Mouse (Mus musculus) midbrain, embryonic 14.5 days (tissue): ENCODE data around the gene Tmem204. TPM values are rescaled to one million over a fixed set of nuclear protein-coding genes. Genes with fewer than 3 reads are reported as not detected.

ENCODE experiments used
- ATAC-seq: fragments of 200-750 bp; cut with Nextera tagmentation; 2 replicates; pipeline ENCODE4 v1.8.0; 2017; ENCODE audit warnings: moderate number of reproducible peaks, moderate library complexity; ENCODE audit not compliant: low FRiP score, low TSS enrichment
- DNase-seq: peaks from one replicate; pipeline ENCODE4 v3.0.0-alpha.2; 2015
- H3K27ac ChIP-seq: fragments of 300-500 bp; sonication (generic); replicated peaks from 2 replicates; pipeline ENCODE4 v1.5.1; 2014; ENCODE audit warnings: mild to moderate bottlenecking, low read depth, low read length, moderate library complexity
- H3K27me3 ChIP-seq: fragments of 300-500 bp; sonication (generic); 2 replicates; pipeline ENCODE4 v1.6.1; 2014; ENCODE audit warnings: low read length, control low read depth, mixed read lengths; ENCODE audit not compliant: control insufficient read depth, insufficient read depth
- H3K36me3 ChIP-seq: fragments of 300-500 bp; sonication (generic); 2 replicates; pipeline ENCODE4 v1.6.1; 2014; ENCODE audit warnings: low read length, control low read depth; ENCODE audit not compliant: control insufficient read depth, insufficient read depth
- H3K4me1 ChIP-seq: fragments of 300-500 bp; sonication (generic); 2 replicates; pipeline ENCODE4 v1.6.1; 2014; ENCODE audit warnings: mild to moderate bottlenecking, antibody characterized with exemption, low read length, control low read depth; ENCODE audit not compliant: control insufficient read depth, insufficient read depth
- H3K4me2 ChIP-seq: fragments of 300-500 bp; sonication (generic); 2 replicates; pipeline ENCODE4 v1.6.1; 2014; ENCODE audit warnings: mild to moderate bottlenecking, low read length, moderate library complexity
- H3K4me3 ChIP-seq: fragments of 300-500 bp; sonication (generic); replicated peaks from 2 replicates; pipeline ENCODE4 v1.5.1; 2014; ENCODE audit warnings: low read depth, low read length
- H3K9ac ChIP-seq: fragments of 300-500 bp; sonication (generic); replicated peaks from 2 replicates; pipeline ENCODE4 v1.6.1; 2014; ENCODE audit warnings: mild to moderate bottlenecking, low read length, moderate library complexity
- H3K9me3 ChIP-seq: fragments of 300-500 bp; sonication (generic); 2 replicates; pipeline ENCODE4 v1.6.1; 2016; ENCODE audit warnings: low read length, control low read depth, mixed read lengths; ENCODE audit not compliant: control insufficient read depth
- WGBS: fragments of 180-500 bp; shearing (Covaris S2); extraction: QIAGEN DNeasy Blood & Tissue Kit; methylation state at CpG from one replicate; pipeline ENCODE4 v1.1.7; 2014; 5-methylcytosine and 5-hydroxymethylcytosine counted together
- polyA plus RNA-seq: library from polyadenylated mRNA; unstranded; fragments of >200 nt; fragmentation: Nextera tagmentation; extraction: Ambion mirVana; gene quantifications from 2 replicates; pipeline ENCODE4 v1.2.1, GENCODE M21; 2014

The Tmem204 gene
- polyA plus RNA-seq, 1 experiment from 2014 or later = 10.8 TPM

- H3K9me3 ChIP-seq = no peaks in the 10 kb centered on the region
- peak within 1 kb of the TSS; percentile 81 for H3K27ac ChIP-seq
- peak within 1 kb of the TSS; percentile 90 for H3K9ac ChIP-seq
- peak; percentile 100 for DNase-seq
- peaks cover 17% of the 10 kb centered on the region for H3K36me3 ChIP-seq
- peak within 1 kb of the TSS; percentile 97 for H3K4me3 ChIP-seq
- peak within 1 kb of the TSS; percentile 99 for H3K4me2 ChIP-seq
- peaks cover 13% of the 10 kb centered on the region for H3K4me1 ChIP-seq
- peak; percentile 99 for ATAC-seq
- under 1% methylated on average over 62 of the region's 62 CpGs for WGBS
- H3K27me3 ChIP-seq = no peaks in the 10 kb centered on the region
Measured at GRCm38 (mm10) chr17:25015655-25016291, 67.6 kb downstream of the Tmem204 start, which contains the start of the genes Cramp1l and Ift140. Gene Cramp1l, minus strand, starts transcription at chr17:25015788. Gene Ift140, plus strand, starts transcription at chr17:25016085.

- ATAC-seq (no peak), DNase-seq (peak; percentile 47)
Measured at GRCm38 (mm10) chr17:25014841-25015570, 68.4 kb downstream of the Tmem204 start.

GRCm38 (mm10) chr17:25013606-25014501 lies 69.5 kb downstream of the Tmem204 start:
- peak; percentile 29 for DNase-seq

More at GRCm38 (mm10) chr17:25014841-25015570, 68.4 kb downstream of the Tmem204 start:
- peaks cover 13% of the 10 kb centered on the region for H3K4me1 ChIP-seq
- under 1% methylated on average over 39 of the region's 39 CpGs for WGBS
- H3K36me3 ChIP-seq = peaks cover 20% of the 10 kb centered on the region
- H3K27me3 ChIP-seq = no peaks in the 10 kb centered on the region
- H3K4me2 ChIP-seq = peak overlapping the region; percentile 99
- H3K27ac ChIP-seq = peak overlapping the region; percentile 81
- H3K9me3 ChIP-seq = no peaks in the 10 kb centered on the region
- peak overlapping the region; percentile 97 for H3K4me3 ChIP-seq
- H3K9ac ChIP-seq = peak overlapping the region; percentile 90

More at GRCm38 (mm10) chr17:25013606-25014501, 69.5 kb downstream of the Tmem204 start:
- peak overlapping the region; percentile 90 for H3K9ac ChIP-seq
- peak overlapping the region; percentile 97 for H3K4me3 ChIP-seq
- peaks cover 29% of the 10 kb centered on the region for H3K36me3 ChIP-seq
- H3K9me3 ChIP-seq = no peaks in the 10 kb centered on the region
- peak overlapping the region; percentile 68 for H3K27ac ChIP-seq
- under 1% methylated on average over 79 of the region's 81 CpGs for WGBS
- ATAC-seq = no peak
- no peaks in the 10 kb centered on the region for H3K27me3 ChIP-seq
- peaks cover 13% of the 10 kb centered on the region for H3K4me1 ChIP-seq
- peak overlapping the region; percentile 99 for H3K4me2 ChIP-seq

Other genes with a start within 250 kb of the Tmem204 start
- 55.4 and 71.0 TPM in 2 replicates for gene Hagh, start 243.4 kb downstream of the Tmem204 start, polyA plus RNA-seq
- gene Fahd1, start 233.2 kb downstream of the Tmem204 start, polyA plus RNA-seq = 18.0 and 18.9 TPM in 2 replicates
- gene Igfals, start 217.6 kb downstream of the Tmem204 start, polyA plus RNA-seq = 0.18 TPM in 1 of 2 replicates, not detected in the other
- gene Nubp2, start 197.2 kb downstream of the Tmem204 start, polyA plus RNA-seq = 70.4 and 73.3 TPM in 2 replicates
- 77.3 and 93.2 TPM in 2 replicates for gene Spsb3, start 196.9 kb downstream of the Tmem204 start, polyA plus RNA-seq
- 21.6 and 26.9 TPM in 2 replicates for gene Eme2, start 188.5 kb downstream of the Tmem204 start, polyA plus RNA-seq
- 74.7 and 86.7 TPM in 2 replicates for gene Mrps34, start 188.5 kb downstream of the Tmem204 start, polyA plus RNA-seq
- gene Nme3, start 187.1 kb downstream of the Tmem204 start, polyA plus RNA-seq = 77.4 and 112 TPM in 2 replicates
- gene Mapk8ip3, start 146.6 kb downstream of the Tmem204 start, polyA plus RNA-seq = 83.3 and 86.1 TPM in 2 replicates
- gene Jpt2, start 122.9 kb downstream of the Tmem204 start, polyA plus RNA-seq = 66.9 and 71.0 TPM in 2 replicates
- 6.7 and 9.2 TPM in 2 replicates for gene Cramp1l, start 67.8 kb downstream of the Tmem204 start, polyA plus RNA-seq
- gene Ift140, start 67.5 kb downstream of the Tmem204 start, polyA plus RNA-seq = 16.6 and 17.3 TPM in 2 replicates
- 34.1 and 34.4 TPM in 2 replicates for gene Telo2, start 32.4 kb upstream of the Tmem204 start, polyA plus RNA-seq
- gene Ptx4, start 37.2 kb upstream of the Tmem204 start, polyA plus RNA-seq = not detected in 2 replicates
- 26.3 and 29.9 TPM in 2 replicates for gene Clcn7, start 49.8 kb upstream of the Tmem204 start, polyA plus RNA-seq
- gene Ccdc154, start 78.9 kb upstream of the Tmem204 start, polyA plus RNA-seq = not detected in 2 replicates
- gene Gm38655, start 91.9 kb upstream of the Tmem204 start, polyA plus RNA-seq = not detected in 2 replicates
- gene BC003965, start 101.0 kb upstream of the Tmem204 start, polyA plus RNA-seq = 33.6 and 34.3 TPM in 2 replicates
- 9.2 and 9.5 TPM in 2 replicates for gene Unkl, start 104.8 kb upstream of the Tmem204 start, polyA plus RNA-seq
- gene Gnptg, start 156.5 kb upstream of the Tmem204 start, polyA plus RNA-seq = 79.0 and 83.9 TPM in 2 replicates
- gene Tsr3, start 156.6 kb upstream of the Tmem204 start, polyA plus RNA-seq = 52.1 and 56.9 TPM in 2 replicates
- 11.6 and 17.7 TPM in 2 replicates for gene Baiap3, start 172.8 kb upstream of the Tmem204 start, polyA plus RNA-seq
- 505 and 564 TPM in 2 replicates for gene Ube2i, start 191.0 kb upstream of the Tmem204 start, polyA plus RNA-seq
- gene Prss34, start 214.8 kb upstream of the Tmem204 start, polyA plus RNA-seq = not detected in 2 replicates
- not detected in 2 replicates for gene Prss28, start 225.1 kb upstream of the Tmem204 start, polyA plus RNA-seq
- not detected in 2 replicates for gene Prss29, start 235.1 kb upstream of the Tmem204 start, polyA plus RNA-seq